Mouse (Mus musculus) granulocyte monocyte progenitor cell, adult 5-6 weeks (primary cell): ENCODE data around the gene Rbm10. TPM values are rescaled to one million over a fixed set of nuclear protein-coding genes. Genes with fewer than 3 reads are reported as not detected.
A peak's percentile ranks its signal among the peaks of the same experiment; 100 is the strongest.

Source experiments
- ATAC-seq: replicated peaks from 2 replicates; pipeline ENCODE4 v1.8.0; 2016; ENCODE audit warnings: mild to moderate bottlenecking, moderate TSS enrichment, inconsistent platforms; ENCODE audit not compliant: poor library complexity, severe bottlenecking
- total RNA-seq, 2 experiments: library from RNA; stranded (forward) in 1 of 2; stranded (reverse) in 1 of 2; fragments of 200-712, 200-1000 nt in 1 of 2; fragments of >200 nt in 1 of 2; fragmentation: Nextera tagmentation in 1 of 2; gene quantifications; 2 replicates each; pipeline ENCODE4 v1.2.3; 2014 to 2017

Rbm10 gene
- total RNA-seq (2014; fragmentation: Nextera tagmentation) (50.1 and 52.1 TPM in 2 replicates), total RNA-seq (2017) (70.2 and 83.0 TPM in 2 replicates)

- ATAC-seq, result peak; percentile 93
These were observed at the start of gene Rbm10, which contains the start of gene Ndufb11 for GRCm38 (mm10) chrX:20617176-20617902. Rbm10 (plus strand) TSS chrX:20617503. Ndufb11 (minus strand) TSS chrX:20617619.

- ATAC-seq, result no peak
These were observed 46.3 kb upstream of the Rbm10 start for GRCm38 (mm10) chrX:20571024-20571423.

- ATAC-seq, result no peak
These were observed 44.6 kb upstream of the Rbm10 start for GRCm38 (mm10) chrX:20572683-20573082.

- peak; percentile 82 for ATAC-seq
These were observed 43.4 kb upstream of the Rbm10 start for GRCm38 (mm10) chrX:20573927-20574326.

GRCm38 (mm10) chrX:20587968-20588367 lies 29.3 kb upstream of the Rbm10 start:
- peak; percentile 58 for ATAC-seq

- ATAC-seq, result peak; percentile 86
These were observed 8.8 kb upstream of the Rbm10 start for GRCm38 (mm10) chrX:20608500-20608899.

- no peak; the same call in 1 of the 2 replicates for ATAC-seq
These were observed 485 bp upstream of the Rbm10 start for GRCm38 (mm10) chrX:20616861-20617175.

GRCm38 (mm10) chrX:20617903-20618399 lies 648 bp downstream of the Rbm10 start:
- no peak; the same call in 1 of the 2 replicates for ATAC-seq

GRCm38 (mm10) chrX:20638141-20638540 lies 20.8 kb downstream of the Rbm10 start:
- ATAC-seq, result no peak

GRCm38 (mm10) chrX:20644780-20645179 lies 27.5 kb downstream of the Rbm10 start:
- no peak for ATAC-seq

- ATAC-seq, result no peak
These were observed 40.3 kb downstream of the Rbm10 start for GRCm38 (mm10) chrX:20657593-20657992.

GRCm38 (mm10) chrX:20658026-20658652 lies 40.8 kb downstream of the Rbm10 start, which contains the start of gene Uba1:
Uba1 (plus strand) TSS chrX:20658326.
- peak; percentile 84 for ATAC-seq

- peak; percentile 15; the same call in 1 of the 2 replicates for ATAC-seq
These were observed 41.6 kb downstream of the Rbm10 start for GRCm38 (mm10) chrX:20658891-20659406.

GRCm38 (mm10) chrX:20662317-20662715 lies 45.0 kb downstream of the Rbm10 start:
- ATAC-seq, result no peak

GRCm38 (mm10) chrX:20662716-20663443 lies 45.6 kb downstream of the Rbm10 start:
- peak; percentile 74 for ATAC-seq

GRCm38 (mm10) chrX:20663444-20663790 lies 46.1 kb downstream of the Rbm10 start:
- ATAC-seq, result no peak

- ATAC-seq, result peak; percentile 80
These were observed 70.3 kb downstream of the Rbm10 start, which contains the start of gene Cdk16 for GRCm38 (mm10) chrX:20687519-20688067. Cdk16 (plus strand) TSS chrX:20687954.

- ATAC-seq, result peak; percentile 64
These were observed 70.8 kb downstream of the Rbm10 start for GRCm38 (mm10) chrX:20688068-20688547.

- ATAC-seq, result peak; percentile 28
These were observed 71.3 kb downstream of the Rbm10 start for GRCm38 (mm10) chrX:20688615-20689014.

- ATAC-seq, result no peak
These were observed 74.3 kb downstream of the Rbm10 start for GRCm38 (mm10) chrX:20691566-20691965.
